Mouse (Mus musculus) liver, embryonic 14.5 days (tissue): ENCODE measurements at regions not wholly inside any gene's neighbourhood (a gene's known extent, or its start where the extent isn't known, plus 50 kb on each side); places are given as distances from the start of the nearest gene placed in this dataset.

Source experiments
- ATAC-seq: fragments of 200-750 bp; cut with Nextera tagmentation; 2 replicates; pipeline ENCODE4 v1.8.0; 2017; ENCODE audit warnings: moderate number of reproducible peaks, mild to moderate bottlenecking, moderate library complexity; ENCODE audit not compliant: insufficient read depth
- DNase-seq, 3 experiments: peaks; one replicate each; pipeline ENCODE4 v3.0.0-alpha.2; 2012 to 2013; ENCODE audit warnings: low read depth in 3 of 3, low spot score in 3 of 3
- H3K27ac ChIP-seq: fragments of 300-500 bp; sonication (generic); 2 replicates; pipeline ENCODE4 v1.5.1; 2014; ENCODE audit warnings: moderate library complexity, mild to moderate bottlenecking, control low read depth, inconsistent platforms
- H3K27me3 ChIP-seq: fragments of 300-500 bp; sonication (generic); 2 replicates; pipeline ENCODE4 v1.6.1; 2014; ENCODE audit warnings: mild to moderate bottlenecking, low read length, moderate library complexity; ENCODE audit not compliant: control insufficient read depth, insufficient read depth
- H3K36me3 ChIP-seq: fragments of 300-500 bp; sonication (generic); replicated peaks from 2 replicates; pipeline ENCODE4 v1.6.1; 2014; ENCODE audit warnings: low read depth; ENCODE audit not compliant: control insufficient read depth, insufficient read depth
- H3K4me1 ChIP-seq, 2 experiments: fragments of 200-500 bp in 1 of 2; fragments of 300-500 bp in 1 of 2; sonication (generic) in 1 of 2; replicated peaks; 2 replicates each; pipeline ENCODE4 v1.6.1; 2012 to 2014; ENCODE audit warnings: antibody characterized with exemption in 1 of 2, inconsistent platforms in 1 of 2, low read length in 1 of 2; ENCODE audit not compliant: control insufficient read depth in 2 of 2, insufficient read depth in 2 of 2
- H3K4me2 ChIP-seq: fragments of 300-500 bp; sonication (generic); 2 replicates; pipeline ENCODE4 v1.6.1; 2014; ENCODE audit warnings: low read depth, mild to moderate bottlenecking, control low read depth, moderate library complexity
- H3K4me3 ChIP-seq, 2 experiments: fragments of 200-500 bp in 1 of 2; fragments of 300-500 bp in 1 of 2; sonication (generic) in 1 of 2; 2 replicates each; pipeline ENCODE4 v1.5.1; 2012 to 2014; ENCODE audit warnings: low read depth in 2 of 2, low read length in 2 of 2, mild to moderate bottlenecking in 2 of 2, control low read depth in 1 of 2, inconsistent platforms in 1 of 2, moderate library complexity in 1 of 2; ENCODE audit not compliant: insufficient read depth in 1 of 2
- H3K9ac ChIP-seq: fragments of 300-500 bp; sonication (generic); replicated peaks from 2 replicates; pipeline ENCODE4 v1.6.1; 2014; ENCODE audit warnings: mild to moderate bottlenecking, control low read depth, moderate library complexity
- H3K9me3 ChIP-seq: fragments of 300-500 bp; sonication (generic); 2 replicates; pipeline ENCODE4 v1.6.1; 2016; ENCODE audit warnings: low read length, mixed read lengths; ENCODE audit not compliant: control insufficient read depth
- CTCF ChIP-seq: IDR thresholded peaks from 2 replicates; pipeline ENCODE4 v1.5.1; 2016; ENCODE audit warnings: antibody characterized with exemption, low read depth, control low read depth
- EP300 ChIP-seq: IDR thresholded peaks from 2 replicates; pipeline ENCODE4 v1.6.1; 2016; ENCODE audit warnings: antibody characterized with exemption, low read depth
- WGBS: fragments of 180-500 bp; shearing (Covaris S2); extraction: QIAGEN DNeasy Blood & Tissue Kit; methylation state at CpG from one replicate; pipeline ENCODE4 v1.1.7; 2014; ENCODE audit not compliant: insufficient replicate concordance; 5-methylcytosine and 5-hydroxymethylcytosine counted together

- no peak for DNase-seq
- H3K36me3 ChIP-seq, result no peaks in the 10 kb centered on the region
- H3K27ac ChIP-seq, result no peak overlapping the region
- TF ChIP-seq CTCF (no peak), EP300 (no peak)
- no peak overlapping the region for H3K9ac ChIP-seq
- ATAC-seq, result no peak
- H3K4me1 ChIP-seq, result no peaks in the 10 kb centered on the region
- no peak overlapping the region for H3K4me3 ChIP-seq
- no peaks in the 10 kb centered on the region for H3K9me3 ChIP-seq
- H3K4me2 ChIP-seq, result no peak overlapping the region
- WGBS, result 39% methylated on average over 1 of the region's 1 CpGs
- no peaks in the 10 kb centered on the region for H3K27me3 ChIP-seq
Measured at GRCm38 (mm10) chr13:84878178-84878849, 310.9 kb upstream of the Ccnh start.

GRCm38 (mm10) chr13:84905347-84905981 is 283.7 kb upstream of the Ccnh start:
- no peaks in the 10 kb centered on the region for H3K36me3 ChIP-seq
- no peaks in the 10 kb centered on the region for H3K27me3 ChIP-seq
- no peak overlapping the region for H3K4me2 ChIP-seq
- no peak overlapping the region for H3K4me3 ChIP-seq
- 57% methylated on average over 6 of the region's 6 CpGs for WGBS
- H3K4me1 ChIP-seq, result no peaks in the 10 kb centered on the region
- ATAC-seq (no peak), DNase-seq (no peak)
- H3K27ac ChIP-seq, result no peak overlapping the region
- TF ChIP-seq EP300 (no peak), CTCF (no peak)
- H3K9me3 ChIP-seq, result no peaks in the 10 kb centered on the region
- H3K9ac ChIP-seq, result no peak overlapping the region

- H3K27me3 ChIP-seq, result no peaks in the 10 kb centered on the region
- no peaks in the 10 kb centered on the region for H3K9me3 ChIP-seq
- no peaks in the 10 kb centered on the region for H3K4me1 ChIP-seq
- no peak overlapping the region for H3K4me3 ChIP-seq
- H3K9ac ChIP-seq, result no peak overlapping the region
- no peaks in the 10 kb centered on the region for H3K36me3 ChIP-seq
- no peak overlapping the region for H3K4me2 ChIP-seq
- TF ChIP-seq CTCF, result no peak
- TF ChIP-seq EP300, result no peak
- 39% methylated on average over 3 of the region's 3 CpGs for WGBS
- no peak overlapping the region for H3K27ac ChIP-seq
- no peak for DNase-seq
- no peak for ATAC-seq
Measured at GRCm38 (mm10) chr13:84905994-84906393, 283.2 kb upstream of the Ccnh start.

DNA sequence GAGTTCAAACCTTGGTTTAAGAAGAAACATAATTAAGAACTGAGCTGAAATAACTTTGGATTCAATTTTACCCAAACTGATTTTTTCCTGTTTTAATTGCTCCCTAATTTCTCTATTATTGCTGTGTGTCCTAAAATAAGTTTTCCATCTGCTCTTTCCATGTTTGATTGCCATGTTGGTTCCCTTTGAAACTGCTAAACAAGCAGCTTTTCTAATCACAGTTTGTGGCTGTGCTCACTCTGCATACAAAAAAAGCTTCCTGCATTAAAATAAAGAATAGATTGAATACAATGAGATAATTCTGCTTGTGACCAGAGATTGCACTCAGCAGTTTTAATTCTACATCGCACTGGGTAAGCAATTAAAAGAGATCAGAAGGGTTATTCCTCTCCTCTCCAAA is 257.9 kb upstream of the Ccnh start:
- H3K4me2 ChIP-seq, result no peak overlapping the region
- 58% methylated on average over 1 of the region's 1 CpGs for WGBS
- no peak overlapping the region for H3K9ac ChIP-seq
- no peak for DNase-seq
- H3K4me3 ChIP-seq, result no peak overlapping the region
- H3K9me3 ChIP-seq, result no peaks in the 10 kb centered on the region
- ATAC-seq, result no peak
- H3K27me3 ChIP-seq, result no peaks in the 10 kb centered on the region
- TF ChIP-seq EP300, result no peak
- TF ChIP-seq CTCF, result no peak
- no peaks in the 10 kb centered on the region for H3K4me1 ChIP-seq
- H3K36me3 ChIP-seq, result no peaks in the 10 kb centered on the region
- H3K27ac ChIP-seq, result no peak overlapping the region

- Histone ChIP-seq H3K4me2 (no peak overlapping the region), H3K4me3 (no peak overlapping the region), H3K4me1 (no peaks in the 10 kb centered on the region), H3K9ac (no peak overlapping the region), H3K36me3 (no peaks in the 10 kb centered on the region), H3K27ac (no peak overlapping the region), H3K27me3 (no peaks in the 10 kb centered on the region), H3K9me3 (no peaks in the 10 kb centered on the region)
- DNase-seq (no peak), ATAC-seq (no peak)
- WGBS, result 40% methylated on average over 1 of the region's 1 CpGs
- TF ChIP-seq EP300, result no peak
- no peak for TF ChIP-seq CTCF
Measured at GRCm38 (mm10) chr13:84935610-84936009, 253.6 kb upstream of the Ccnh start.
